Mouse (Mus musculus) gastrocnemius, postnatal 14 days (tissue): Measurements from ENCODE around the gene Marcks. TPM values are rescaled to one million over a fixed set of nuclear protein-coding genes. Genes with fewer than 3 reads are reported as not detected.

ENCODE experiments used
- DNase-seq: peaks from one replicate; pipeline ENCODE4 v3.0.0; 2021; ENCODE audit warnings: mixed read lengths
- intact Hi-C: fragments of 180-260 bp; cut with DNase I; formaldehyde crosslinking; loops from one replicate; pipeline ENCODE4 v1.15.1; 2025; ENCODE audit warnings: low total_unique reads
- long read RNA-seq, 2 experiments: library from polyadenylated mRNA; stranded (forward); transcript quantifications; one replicate each; pipeline ENCODE4 v2.0.0; 2021
- total RNA-seq, 2 experiments: library from RNA; stranded (reverse); gene quantifications; 2 replicates each; pipeline ENCODE4 v1.2.3; 2021

Marcks gene
- total RNA-seq, result 100 to 1,000 TPM in 1 of 2 experiments, 10 to 100 TPM in 1; 70.3 to 104 TPM
- long read RNA-seq, experiment 1, full-length matches to known transcripts, result 31 of 60 reads
- long read RNA-seq, experiment 1, partial matches to known transcripts, result 0 of 60 reads
- long read RNA-seq, experiment 1, other reads (novel, unspliced or antisense), result 29 of 60 reads
- long read RNA-seq, experiment 2, full-length matches to known transcripts, result 42 of 81 reads
- long read RNA-seq, experiment 2, partial matches to known transcripts, result 0 of 81 reads
- long read RNA-seq, experiment 2, other reads (novel, unspliced or antisense), result 39 of 81 reads

GRCm38 (mm10) chr10:37138778-37139442 is at the start of gene Marcks:
Marcks (minus strand) TSS chr10:37138920.
- intact Hi-C loops, result no loop called here
- DNase-seq, result peak; percentile 90

DNA sequence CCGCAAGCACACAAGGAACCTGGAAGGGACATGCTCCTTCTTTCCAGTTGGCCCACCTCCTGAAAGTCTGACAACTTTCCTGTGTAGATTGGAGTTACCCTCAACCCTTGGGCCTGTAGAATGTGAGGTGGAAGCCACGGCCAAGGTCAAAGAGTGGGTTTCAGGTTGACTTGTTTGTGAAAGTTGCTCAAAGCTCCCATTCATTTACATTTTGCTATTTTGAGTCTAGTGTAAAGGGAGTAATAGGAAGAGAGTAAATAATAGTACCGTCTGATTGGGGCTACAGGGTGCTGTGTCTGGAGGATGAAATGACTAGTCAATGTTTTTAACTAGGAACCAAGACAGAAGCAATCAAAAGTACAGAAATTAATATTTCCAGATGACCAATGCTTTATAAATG is 38.4 kb upstream of the Marcks start:
- intact Hi-C loops, result no loop called here
- DNase-seq, result no peak

- no peak for DNase-seq
- intact Hi-C loops, result no loop called here
Observed at GRCm38 (mm10) chr10:37172416-37172950, 33.8 kb upstream of the Marcks start.

GRCm38 (mm10) chr10:37171711-37172415 is 33.1 kb upstream of the Marcks start:
- intact Hi-C loops, result no loop called here
- no peak for DNase-seq

GRCm38 (mm10) chr10:37170878-37171277 is 32.2 kb upstream of the Marcks start:
- no peak for DNase-seq
- intact Hi-C loops, result no loop called here

GRCm38 (mm10) chr10:37170466-37170865 is 31.7 kb upstream of the Marcks start:
- DNase-seq, result peak; percentile 81
- intact Hi-C loops, result no loop called here

- intact Hi-C loops, result no loop called here
Observed at GRCm38 (mm10) chr10:37167527-37167926, 28.8 kb upstream of the Marcks start.

GRCm38 (mm10) chr10:37159731-37160130 is 21.0 kb upstream of the Marcks start:
- intact Hi-C loops, result no loop called here
- peak; percentile 35 for DNase-seq

More at GRCm38 (mm10) chr10:37167527-37167926, 28.8 kb upstream of the Marcks start:
- DNase-seq, result no peak

GRCm38 (mm10) chr10:37157156-37157555 is 18.4 kb upstream of the Marcks start:
- peak; percentile 31 for DNase-seq
- intact Hi-C loops, result no loop called here

DNA sequence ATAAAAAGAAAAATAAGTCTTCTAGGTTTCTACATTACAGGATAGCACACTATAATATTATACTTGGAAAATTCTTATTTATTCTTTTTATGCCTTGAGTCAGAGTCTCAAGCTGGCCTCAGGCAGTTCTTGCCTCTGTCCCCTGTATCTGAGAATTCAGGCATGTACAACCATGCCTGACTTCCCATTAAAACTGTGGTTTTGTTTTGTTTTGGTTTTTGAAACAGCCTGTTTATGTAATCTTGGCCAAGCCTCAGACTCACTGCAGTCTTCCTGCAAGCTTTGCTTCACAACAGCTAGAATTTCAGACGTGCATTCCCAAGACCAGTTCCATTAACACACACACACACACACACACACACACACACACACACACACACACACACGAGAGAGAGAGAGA is 16.4 kb upstream of the Marcks start:
- intact Hi-C loops, result no loop called here
- no peak for DNase-seq

DNA sequence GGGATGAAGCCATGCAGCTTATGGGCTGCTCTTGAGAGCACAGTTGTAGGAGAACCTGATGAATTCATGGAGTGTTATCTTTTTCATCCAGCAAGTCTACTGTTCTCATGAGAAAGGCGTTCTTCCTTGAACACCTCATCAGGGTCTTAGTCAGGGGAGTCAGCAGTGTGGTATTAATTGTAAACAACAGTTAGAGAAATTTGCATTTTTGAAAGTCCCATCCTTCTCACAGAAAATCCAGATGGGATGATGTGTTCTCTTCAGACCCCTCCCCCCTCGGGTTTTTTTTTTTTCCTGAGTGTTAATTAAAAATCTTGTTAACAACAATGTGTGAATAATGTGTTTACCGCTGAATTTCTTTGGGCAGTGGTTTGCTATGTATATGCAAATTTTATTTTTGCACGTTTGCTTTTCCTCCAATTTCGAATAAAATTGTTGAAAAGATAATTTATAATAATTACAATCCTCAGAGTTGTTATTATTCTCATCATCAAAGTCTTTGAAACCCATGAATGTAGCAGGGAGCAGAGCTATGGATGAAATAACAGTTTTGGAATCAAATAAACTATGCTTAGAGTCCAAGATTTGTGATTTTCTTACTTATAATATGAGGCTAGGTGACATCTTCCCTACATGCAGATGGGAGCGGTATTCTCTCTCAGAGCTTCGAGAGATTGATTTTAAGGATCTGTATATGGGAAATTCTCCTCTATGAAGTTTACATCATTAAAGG is 13.0 kb upstream of the Marcks start:
- intact Hi-C loops, result no loop called here
- DNase-seq, result no peak

- no peak for DNase-seq
- intact Hi-C loops, result no loop called here
Observed at GRCm38 (mm10) chr10:37148016-37148415, 9.3 kb upstream of the Marcks start.

GRCm38 (mm10) chr10:37145456-37145855 is 6.7 kb upstream of the Marcks start:
- intact Hi-C loops, result no loop called here
- DNase-seq, result no peak

DNA sequence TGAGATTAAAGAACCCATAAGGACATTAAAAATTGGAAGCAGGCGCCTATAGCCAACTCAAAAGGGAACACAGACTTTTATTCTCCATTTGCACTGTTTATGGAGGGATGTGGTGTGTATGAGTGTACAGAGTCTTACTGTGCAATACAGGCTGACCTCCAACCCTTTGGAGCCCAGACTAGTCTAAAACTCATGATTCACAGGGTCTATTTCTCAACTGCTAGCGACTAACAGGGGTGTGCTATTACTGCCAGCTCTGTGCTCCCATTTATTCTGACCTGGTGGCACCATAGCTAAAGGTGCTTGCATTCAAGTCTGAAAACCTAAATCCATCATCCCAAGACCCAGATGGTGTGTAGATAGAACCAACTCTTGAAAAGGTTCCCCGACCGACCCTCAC is 2.9 kb upstream of the Marcks start:
- DNase-seq, result no peak
- intact Hi-C loops, result no loop called here

- peak; percentile 91 for DNase-seq
- intact Hi-C loops, result no loop called here
Observed at GRCm38 (mm10) chr10:37140736-37141451, 2.2 kb upstream of the Marcks start.

DNA sequence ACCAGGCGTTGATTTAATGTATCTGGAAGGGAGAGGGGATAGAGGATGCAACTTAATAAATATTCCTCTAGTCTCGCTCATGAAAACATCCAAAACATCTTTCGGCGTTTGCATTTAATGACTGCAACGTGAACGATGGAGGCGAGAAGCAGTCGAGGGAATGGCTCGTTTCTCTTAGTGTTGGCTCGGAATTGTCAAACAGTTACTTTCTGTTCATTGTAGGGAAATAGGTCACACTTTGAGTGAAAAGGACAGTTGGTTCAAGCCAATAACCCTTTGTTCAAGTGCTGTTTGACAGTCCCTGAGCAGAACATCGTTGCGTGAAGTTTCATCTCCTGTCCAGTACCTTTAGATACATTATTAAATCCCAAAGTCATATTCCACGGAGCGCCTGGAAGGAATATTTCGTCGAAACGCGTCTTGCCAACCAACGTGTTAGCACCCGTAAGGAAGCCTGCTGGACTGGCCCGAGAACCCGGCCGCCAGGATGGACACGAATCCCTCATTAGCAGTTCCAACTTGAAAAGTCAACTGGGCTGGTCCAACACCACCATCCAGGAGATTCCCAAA is 1.5 kb upstream of the Marcks start:
- intact Hi-C loops, result no loop called here
- no peak for DNase-seq

DNA sequence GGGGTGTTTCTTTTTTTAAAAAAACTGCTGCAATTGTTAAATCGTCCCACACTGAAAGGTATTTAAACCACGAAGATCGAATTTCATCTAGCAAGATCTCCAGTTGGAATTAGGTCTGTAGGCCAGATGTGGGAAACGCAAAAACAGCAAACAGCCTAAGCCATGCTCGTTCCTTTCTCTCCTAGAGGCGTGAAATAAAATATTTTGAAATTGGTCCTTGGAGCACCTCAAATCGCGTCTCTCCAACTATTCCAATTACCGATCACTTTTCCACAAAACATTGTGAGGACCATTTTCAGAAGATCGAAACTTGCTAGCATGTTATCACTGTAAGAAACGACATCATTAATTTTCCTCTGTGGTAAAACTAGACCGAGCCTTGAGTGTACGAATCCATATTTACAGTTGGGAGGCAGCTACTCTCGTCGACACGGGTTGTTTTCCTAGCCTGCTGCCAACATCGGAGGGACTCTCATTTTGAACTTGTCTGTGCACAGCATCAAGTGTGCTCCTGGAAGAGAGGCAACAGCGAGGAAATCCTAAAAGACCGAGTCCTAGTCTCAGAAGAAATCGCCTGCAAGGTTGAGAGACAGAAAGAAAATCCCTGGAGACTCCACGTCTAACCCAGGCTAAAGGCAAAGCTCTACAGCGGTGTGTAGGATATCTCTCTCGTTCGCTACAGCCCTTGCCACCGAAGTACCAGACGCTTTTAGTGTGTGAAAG is 884 bp upstream of the Marcks start:
- intact Hi-C loops, result no loop called here
- DNase-seq, result peak; percentile 43

GRCm38 (mm10) chr10:37138311-37138731 is 399 bp downstream of the Marcks start:
- peak; percentile 28 for DNase-seq
- intact Hi-C loops, result no loop called here
